Mouse (Mus musculus) liver, embryonic 14.5 days (tissue): Measurements from ENCODE around the gene Mocs1. TPM values are rescaled to one million over a fixed set of nuclear protein-coding genes. Genes with fewer than 3 reads are reported as not detected.
"Not testable (repeated sequence)": the region's sequence is repeated elsewhere in the genome, so short reads cannot be mapped to it uniquely, and the experiment has no call there.

ENCODE experiments used
- ATAC-seq: fragments of 200-750 bp; cut with Nextera tagmentation; 2 replicates; pipeline ENCODE4 v1.8.0; 2017; ENCODE audit warnings: moderate number of reproducible peaks, mild to moderate bottlenecking, moderate library complexity; ENCODE audit not compliant: insufficient read depth
- DNase-seq, 3 experiments: peaks; one replicate each; pipeline ENCODE4 v3.0.0-alpha.2; 2012 to 2013; ENCODE audit warnings: low read depth in 3 of 3, low spot score in 3 of 3
- H3K27ac ChIP-seq: fragments of 300-500 bp; sonication (generic); 2 replicates; pipeline ENCODE4 v1.5.1; 2014; ENCODE audit warnings: moderate library complexity, mild to moderate bottlenecking, control low read depth, inconsistent platforms
- H3K27me3 ChIP-seq: fragments of 300-500 bp; sonication (generic); 2 replicates; pipeline ENCODE4 v1.6.1; 2014; ENCODE audit warnings: mild to moderate bottlenecking, low read length, moderate library complexity; ENCODE audit not compliant: control insufficient read depth, insufficient read depth
- H3K36me3 ChIP-seq: fragments of 300-500 bp; sonication (generic); replicated peaks from 2 replicates; pipeline ENCODE4 v1.6.1; 2014; ENCODE audit warnings: low read depth; ENCODE audit not compliant: control insufficient read depth, insufficient read depth
- H3K4me1 ChIP-seq, 2 experiments: fragments of 200-500 bp in 1 of 2; fragments of 300-500 bp in 1 of 2; sonication (generic) in 1 of 2; replicated peaks; 2 replicates each; pipeline ENCODE4 v1.6.1; 2012 to 2014; ENCODE audit warnings: antibody characterized with exemption in 1 of 2, inconsistent platforms in 1 of 2, low read length in 1 of 2; ENCODE audit not compliant: control insufficient read depth in 2 of 2, insufficient read depth in 2 of 2
- H3K4me2 ChIP-seq: fragments of 300-500 bp; sonication (generic); 2 replicates; pipeline ENCODE4 v1.6.1; 2014; ENCODE audit warnings: low read depth, mild to moderate bottlenecking, control low read depth, moderate library complexity
- H3K4me3 ChIP-seq, 2 experiments: fragments of 200-500 bp in 1 of 2; fragments of 300-500 bp in 1 of 2; sonication (generic) in 1 of 2; 2 replicates each; pipeline ENCODE4 v1.5.1; 2012 to 2014; ENCODE audit warnings: low read depth in 2 of 2, low read length in 2 of 2, mild to moderate bottlenecking in 2 of 2, control low read depth in 1 of 2, inconsistent platforms in 1 of 2, moderate library complexity in 1 of 2; ENCODE audit not compliant: insufficient read depth in 1 of 2
- H3K9ac ChIP-seq: fragments of 300-500 bp; sonication (generic); replicated peaks from 2 replicates; pipeline ENCODE4 v1.6.1; 2014; ENCODE audit warnings: mild to moderate bottlenecking, control low read depth, moderate library complexity
- H3K9me3 ChIP-seq: fragments of 300-500 bp; sonication (generic); 2 replicates; pipeline ENCODE4 v1.6.1; 2016; ENCODE audit warnings: low read length, mixed read lengths; ENCODE audit not compliant: control insufficient read depth
- CTCF ChIP-seq: IDR thresholded peaks from 2 replicates; pipeline ENCODE4 v1.5.1; 2016; ENCODE audit warnings: antibody characterized with exemption, low read depth, control low read depth
- EP300 ChIP-seq: IDR thresholded peaks from 2 replicates; pipeline ENCODE4 v1.6.1; 2016; ENCODE audit warnings: antibody characterized with exemption, low read depth
- WGBS: fragments of 180-500 bp; shearing (Covaris S2); extraction: QIAGEN DNeasy Blood & Tissue Kit; methylation state at CpG from one replicate; pipeline ENCODE4 v1.1.7; 2014; ENCODE audit not compliant: insufficient replicate concordance; 5-methylcytosine and 5-hydroxymethylcytosine counted together
- polyA plus RNA-seq, 2 experiments: library from polyadenylated mRNA; depleted of rRNA in 1 of 2; stranded (reverse) in 1 of 2; unstranded in 1 of 2; fragments of >200 nt; fragmentation: Nextera tagmentation in 1 of 2; extraction: Ambion mirVana in 1 of 2; gene quantifications; 2 replicates each; pipeline versions ENCODE4 v1.2.1 to v1.2.3; 2012 to 2014

Gene Mocs1
- polyA plus RNA-seq, 2 experiments, result 8.0 to 16.2 TPM

GRCm38 (mm10) chr17:49435081-49435480 lies 6.9 kb downstream of the Mocs1 start:
- no peak for DNase-seq
- peaks cover 48% of the 10 kb centered on the region for H3K36me3 ChIP-seq
- H3K4me1 ChIP-seq, result peaks cover 62 to 78% of the 10 kb centered on the region in 2 experiments
- H3K4me3 ChIP-seq, result no peak overlapping the region
- H3K27me3 ChIP-seq, result no peaks in the 10 kb centered on the region
- peak overlapping the region; percentile 16 for H3K4me2 ChIP-seq
- no peak for TF ChIP-seq CTCF
- TF ChIP-seq EP300, result no peak
- H3K9me3 ChIP-seq, result no peaks in the 10 kb centered on the region; the same call in none of the 2 replicates
- ATAC-seq, result no peak
- WGBS, result 46% methylated on average over 10 of the region's 10 CpGs
- peak overlapping the region; percentile 12 for H3K27ac ChIP-seq
- no peak overlapping the region for H3K9ac ChIP-seq

- H3K27ac ChIP-seq, result peak overlapping the region; percentile 82
- ATAC-seq (peak; percentile 5; the same call in 1 of the 2 replicates), DNase-seq (peak in 1 of 3 experiments; percentile 56)
- H3K27me3 ChIP-seq, result no peaks in the 10 kb centered on the region
- TF ChIP-seq EP300 (peak; percentile 68), CTCF (no peak)
- H3K4me3 ChIP-seq, result no peak overlapping the region
- peak overlapping the region; percentile 35 for H3K9ac ChIP-seq
- peaks cover 56% of the 10 kb centered on the region for H3K36me3 ChIP-seq
- H3K4me2 ChIP-seq, result peak overlapping the region; percentile 48
- WGBS, result 41% methylated on average over 6 of the region's 6 CpGs
- H3K9me3 ChIP-seq, result no peaks in the 10 kb centered on the region; the same call in none of the 2 replicates
- H3K4me1 ChIP-seq, result peaks cover 64 to 77% of the 10 kb centered on the region in 2 experiments
Observed at GRCm38 (mm10) chr17:49436631-49437030, 8.5 kb downstream of the Mocs1 start.

DNA sequence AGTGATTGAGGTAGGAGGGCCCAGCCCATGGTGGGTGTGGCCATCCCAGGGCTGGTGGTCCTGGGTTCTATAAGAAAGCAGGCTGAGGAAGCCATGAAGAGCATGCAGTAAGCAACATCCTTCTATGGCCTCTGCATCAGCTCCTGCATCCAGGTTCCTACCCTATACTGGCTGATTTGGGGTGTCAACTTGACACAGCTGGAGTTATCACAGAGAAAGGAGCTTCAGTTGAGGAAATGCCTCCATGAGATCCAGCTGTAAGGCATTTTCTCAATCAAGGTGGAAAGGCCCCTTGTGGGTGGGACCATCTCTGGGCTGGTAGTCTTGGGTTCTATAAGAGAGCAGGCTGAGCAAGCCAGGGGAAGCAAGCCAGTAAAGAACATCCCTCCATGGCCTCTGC lies 9.1 kb downstream of the Mocs1 start:
- not testable (repeated sequence) for ATAC-seq, H3K9me3 ChIP-seq, H3K27me3 ChIP-seq, H3K9ac ChIP-seq, DNase-seq, H3K4me3 ChIP-seq
- H3K4me2 ChIP-seq, result peak overlapping the region; percentile 48; the same call in 1 of the 2 replicates
- H3K36me3 ChIP-seq, result peaks cover 56% of the 10 kb centered on the region
- peaks cover 59 to 70% of the 10 kb centered on the region in 2 experiments for H3K4me1 ChIP-seq
- peak overlapping the region; percentile 82 for H3K27ac ChIP-seq

DNA sequence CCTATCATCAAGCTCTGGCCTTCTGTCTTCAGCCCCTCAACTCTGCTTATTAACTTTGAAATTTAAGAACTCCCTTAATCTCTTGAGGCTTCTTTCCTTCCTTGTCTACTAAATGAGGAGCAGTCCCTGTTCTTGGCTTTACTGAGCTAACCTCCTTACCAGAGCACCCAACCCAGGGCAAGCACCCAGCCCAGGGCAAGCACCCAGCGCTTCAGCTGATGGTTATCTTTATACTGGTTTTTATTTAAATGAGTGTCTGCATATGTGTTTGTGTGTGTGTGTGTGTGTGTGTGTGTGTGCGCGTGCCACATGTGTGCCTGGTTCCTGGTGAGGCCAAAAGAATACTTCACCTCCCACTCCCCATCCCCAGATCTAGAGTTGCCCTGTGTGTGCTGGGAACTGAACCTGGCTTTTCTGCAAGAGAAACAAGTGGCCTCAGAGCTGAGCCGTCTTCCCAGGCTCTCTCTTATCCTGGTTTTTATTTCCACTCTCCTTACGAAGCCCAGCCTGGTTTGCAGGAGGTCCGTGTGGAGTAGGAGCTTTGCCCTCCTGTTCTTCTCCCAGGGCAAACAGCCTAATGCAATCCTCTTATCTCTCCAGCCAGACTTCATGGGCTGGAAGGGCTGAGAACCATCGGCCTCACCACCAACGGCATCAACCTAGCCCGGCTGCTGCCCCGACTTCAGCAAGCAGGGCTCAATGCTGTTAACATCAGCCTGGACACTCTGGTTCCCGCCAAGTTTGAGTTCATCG lies 10.8 kb downstream of the Mocs1 start:
- Histone ChIP-seq H3K4me3 (peak overlapping the region; percentile 45 to 52), H3K27me3 (no peaks in the 10 kb centered on the region), H3K9ac (peak overlapping the region; percentile 64), H3K9me3 (no peaks in the 10 kb centered on the region; the same call in none of the 2 replicates), H3K4me2 (peak overlapping the region; percentile 64), H3K4me1 (peaks cover 48 to 59% of the 10 kb centered on the region in 2 experiments), H3K36me3 (peaks cover 42% of the 10 kb centered on the region), H3K27ac (peak overlapping the region; percentile 93)
- DNase-seq (peak; percentile 69 to 84 (median 69)), ATAC-seq (peak; percentile 93)
- WGBS, result 12% methylated on average over 12 of the region's 12 CpGs
- TF ChIP-seq EP300 (peak; percentile 89), CTCF (no peak)

DNA sequence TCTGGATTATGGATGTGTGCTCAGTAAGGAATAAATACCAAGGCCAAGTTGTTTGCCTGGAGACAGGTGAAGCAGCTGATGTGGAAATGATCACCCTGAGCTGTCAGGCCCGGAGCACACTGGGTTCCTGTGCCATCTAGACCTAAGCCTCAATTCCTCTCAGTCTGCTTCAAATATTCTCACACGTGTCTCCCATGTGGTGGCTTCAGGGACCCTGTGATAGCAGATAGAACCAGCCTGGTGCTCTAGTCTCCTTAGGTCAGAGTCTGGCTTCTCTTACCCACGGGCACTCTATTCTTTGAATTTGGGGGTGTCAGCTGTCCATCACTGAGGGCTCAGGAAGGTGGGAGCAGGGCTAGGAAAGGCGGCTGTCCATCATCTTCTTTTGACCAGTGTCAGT lies 11.5 kb downstream of the Mocs1 start:
- H3K4me3 ChIP-seq, result peak overlapping the region; percentile 45 to 52
- no peak for DNase-seq
- peak; percentile 36 for ATAC-seq
- peaks cover 35% of the 10 kb centered on the region for H3K36me3 ChIP-seq
- H3K27ac ChIP-seq, result peak overlapping the region; percentile 93
- H3K4me2 ChIP-seq, result peak overlapping the region; percentile 64
- peaks cover 48 to 52% of the 10 kb centered on the region in 2 experiments for H3K4me1 ChIP-seq
- H3K9ac ChIP-seq, result peak overlapping the region; percentile 64
- H3K9me3 ChIP-seq, result no peaks in the 10 kb centered on the region; the same call in none of the 2 replicates
- H3K27me3 ChIP-seq, result no peaks in the 10 kb centered on the region
- 44% methylated on average over 4 of the region's 4 CpGs for WGBS
- no peak for TF ChIP-seq EP300
- no peak for TF ChIP-seq CTCF
